Mouse (Mus musculus) heart, postnatal 0 days (tissue): Measurements from ENCODE around the gene Ccnt1. TPM values are rescaled to one million over a fixed set of nuclear protein-coding genes. Genes with fewer than 3 reads are reported as not detected.

Experiments used
- ATAC-seq: fragments of 200-750 bp; cut with Nextera tagmentation; 2 replicates; pipeline ENCODE4 v1.8.0; 2017; ENCODE audit warnings: low read depth, moderate number of reproducible peaks, moderate library complexity; ENCODE audit not compliant: insufficient read depth
- DNase-seq: peaks from one replicate; pipeline ENCODE4 v3.0.0-alpha.2; 2016; ENCODE audit warnings: low spot score
- H3K27ac ChIP-seq: fragments of 300-500 bp; sonication (generic); 2 replicates; pipeline ENCODE4 v1.5.1; 2014; ENCODE audit warnings: low read depth, mild to moderate bottlenecking
- H3K27me3 ChIP-seq: fragments of 300-500 bp; sonication (generic); 2 replicates; pipeline ENCODE4 v1.6.1; 2014; ENCODE audit warnings: low read length, mixed read lengths; ENCODE audit not compliant: control insufficient read depth, insufficient read depth
- H3K36me3 ChIP-seq: fragments of 300-500 bp; sonication (generic); replicated peaks from 2 replicates; pipeline ENCODE4 v1.6.1; 2014; ENCODE audit warnings: low read length, mixed read lengths; ENCODE audit not compliant: control insufficient read depth, insufficient read depth
- H3K4me1 ChIP-seq: fragments of 300-500 bp; sonication (generic); 2 replicates; pipeline ENCODE4 v1.6.1; 2014; ENCODE audit warnings: antibody characterized with exemption; ENCODE audit not compliant: control insufficient read depth, insufficient read depth
- H3K4me2 ChIP-seq: fragments of 300-500 bp; sonication (generic); 2 replicates; pipeline ENCODE4 v1.6.1; 2014; ENCODE audit warnings: low read depth, mild to moderate bottlenecking, low read length, moderate library complexity
- H3K4me3 ChIP-seq: fragments of 300-500 bp; sonication (generic); 2 replicates; pipeline ENCODE4 v1.5.1; 2014; ENCODE audit warnings: low read depth, low read length
- H3K9ac ChIP-seq: fragments of 300-500 bp; sonication (generic); replicated peaks from 2 replicates; pipeline ENCODE4 v1.6.1; 2014; ENCODE audit warnings: low read depth, low read length, mixed read lengths
- H3K9me3 ChIP-seq: fragments of 300-500 bp; sonication (generic); replicated peaks from 2 replicates; pipeline ENCODE4 v1.6.1; 2016; ENCODE audit warnings: low read length; ENCODE audit not compliant: control insufficient read depth
- CTCF ChIP-seq: IDR thresholded peaks from 2 replicates; pipeline ENCODE4 v1.5.1; 2016; ENCODE audit warnings: antibody characterized with exemption, control low read depth, low read depth
- EP300 ChIP-seq: IDR thresholded peaks from 2 replicates; pipeline ENCODE4 v1.6.1; 2016; ENCODE audit warnings: antibody characterized with exemption, low read depth
- WGBS: fragments of 180-500 bp; shearing (Covaris S2); extraction: QIAGEN DNeasy Blood & Tissue Kit; methylation state at CpG from one replicate; pipeline ENCODE4 v1.1.7; 2014; 5-methylcytosine and 5-hydroxymethylcytosine counted together
- polyA plus RNA-seq: library from polyadenylated mRNA; unstranded; fragments of >200 nt; fragmentation: Nextera tagmentation; extraction: Ambion mirVana; gene quantifications from 2 replicates; pipeline ENCODE4 v1.2.1, GENCODE M21; 2015
- total RNA-seq: library from RNA; depleted of rRNA; stranded (reverse); fragments of >200 nt; gene quantifications from 2 replicates; pipeline ENCODE4 v1.2.3, GENCODE M21; 2014; ENCODE audit warnings: low replicate concordance

The Ccnt1 gene
- total and polyA plus RNA-seq, 2 experiments from 2014 or later, result 22.3 to 32.8 TPM

GRCm38 (mm10) chr15:98533881-98534627 is 36.7 kb downstream of the Ccnt1 start, which contains the start of gene Kansl2:
Gene Kansl2 (minus strand): TSS chr15:98534264.
- peak within 1 kb of the TSS; percentile 91 for H3K9ac ChIP-seq
- DNase-seq (peak; percentile 99), ATAC-seq (peak; percentile 100)
- peaks cover 11% of the 10 kb centered on the region; the same call in 1 of the 2 replicates for H3K4me1 ChIP-seq
- H3K27me3 ChIP-seq, result no peaks in the 10 kb centered on the region
- 0% methylated on average over 67 of the region's 70 CpGs for WGBS
- peak within 1 kb of the TSS; percentile 90 for H3K4me2 ChIP-seq
- peak within 1 kb of the TSS; percentile 92 for H3K4me3 ChIP-seq
- TF ChIP-seq CTCF, result no peak
- peak; percentile 76; the same call in 1 of the 2 replicates for TF ChIP-seq EP300
- no peaks in the 10 kb centered on the region for H3K9me3 ChIP-seq
- H3K36me3 ChIP-seq, result peaks cover 30% of the 10 kb centered on the region
- peak within 1 kb of the TSS; percentile 98 for H3K27ac ChIP-seq

- no peak for TF ChIP-seq CTCF
- TF ChIP-seq EP300, result no peak
Measured at GRCm38 (mm10) chr15:98533035-98533531, 37.6 kb downstream of the Ccnt1 start.

GRCm38 (mm10) chr15:98532281-98532680 is 38.4 kb downstream of the Ccnt1 start:
- WGBS, result 26% methylated on average over 5 of the region's 5 CpGs
- Histone ChIP-seq H3K27ac (peak overlapping the region; percentile 98; the same call in 1 of the 2 replicates), H3K27me3 (no peaks in the 10 kb centered on the region), H3K4me3 (peak overlapping the region; percentile 92), H3K4me1 (peaks cover 11% of the 10 kb centered on the region; the same call in 1 of the 2 replicates), H3K36me3 (peaks cover 42% of the 10 kb centered on the region), H3K9me3 (no peaks in the 10 kb centered on the region), H3K9ac (peak overlapping the region; percentile 91; the same call in 1 of the 2 replicates), H3K4me2 (peak overlapping the region; percentile 90)
- no peak for ATAC-seq
- no peak for TF ChIP-seq CTCF
- no peak for TF ChIP-seq EP300
- no peak for DNase-seq

More at GRCm38 (mm10) chr15:98533035-98533531, 37.6 kb downstream of the Ccnt1 start:
- H3K27ac ChIP-seq, result peak overlapping the region; percentile 98
- DNase-seq (no peak), ATAC-seq (no peak)
- H3K4me1 ChIP-seq, result peaks cover 11% of the 10 kb centered on the region; the same call in 1 of the 2 replicates
- H3K27me3 ChIP-seq, result no peaks in the 10 kb centered on the region
- WGBS, result under 1% methylated on average over 18 of the region's 18 CpGs
- H3K9me3 ChIP-seq, result no peaks in the 10 kb centered on the region
- H3K4me2 ChIP-seq, result peak overlapping the region; percentile 90
- peak overlapping the region; percentile 91 for H3K9ac ChIP-seq
- H3K36me3 ChIP-seq, result peaks cover 34% of the 10 kb centered on the region
- H3K4me3 ChIP-seq, result peak overlapping the region; percentile 92

GRCm38 (mm10) chr15:98528066-98528563 is 42.6 kb downstream of the Ccnt1 start:
- TF ChIP-seq CTCF, result no peak
- TF ChIP-seq EP300, result no peak
- H3K27me3 ChIP-seq, result no peaks in the 10 kb centered on the region
- H3K9me3 ChIP-seq, result no peaks in the 10 kb centered on the region
- no peak overlapping the region for H3K27ac ChIP-seq
- H3K4me2 ChIP-seq, result no peak overlapping the region
- 70% methylated on average over 5 of the region's 5 CpGs for WGBS
- H3K4me1 ChIP-seq, result peaks cover 11% of the 10 kb centered on the region; the same call in 1 of the 2 replicates
- no peak for ATAC-seq
- no peak overlapping the region for H3K4me3 ChIP-seq
- DNase-seq, result no peak
- H3K36me3 ChIP-seq, result peaks cover 80% of the 10 kb centered on the region
- H3K9ac ChIP-seq, result no peak overlapping the region

GRCm38 (mm10) chr15:98527056-98527771 is 43.5 kb downstream of the Ccnt1 start:
- ATAC-seq (no peak), DNase-seq (no peak)
- TF ChIP-seq EP300, result no peak
- TF ChIP-seq CTCF, result no peak
- Histone ChIP-seq H3K4me3 (no peak overlapping the region), H3K9me3 (no peaks in the 10 kb centered on the region), H3K4me2 (no peak overlapping the region), H3K9ac (no peak overlapping the region), H3K36me3 (peaks cover 89% of the 10 kb centered on the region), H3K27ac (no peak overlapping the region), H3K4me1 (peaks cover 2% of the 10 kb centered on the region; the same call in 1 of the 2 replicates), H3K27me3 (no peaks in the 10 kb centered on the region)
- WGBS, result 97% methylated on average over 5 of the region's 5 CpGs
